Mouse (Mus musculus) hindbrain, embryonic 13.5 days (tissue): ENCODE measurements at regions not wholly inside any gene's neighbourhood (a gene's known extent, or its start where the extent isn't known, plus 50 kb on each side); places are given as distances from the start of the nearest gene placed in this dataset.

Experiments
- ATAC-seq: fragments of 200-750 bp; cut with Nextera tagmentation; 2 replicates; pipeline ENCODE4 v1.8.0; 2017; ENCODE audit warnings: moderate TSS enrichment; ENCODE audit not compliant: low FRiP score
- H3K27ac ChIP-seq: fragments of 300-500 bp; sonication (generic); 2 replicates; pipeline ENCODE4 v1.5.1; 2015; ENCODE audit warnings: inconsistent platforms, mild to moderate bottlenecking, moderate library complexity
- H3K27me3 ChIP-seq: fragments of 300-500 bp; sonication (generic); 2 replicates; pipeline ENCODE4 v1.6.1; 2015; ENCODE audit warnings: mild to moderate bottlenecking, inconsistent platforms
- H3K36me3 ChIP-seq: fragments of 300-500 bp; sonication (generic); 2 replicates; pipeline ENCODE4 v1.6.1; 2015; ENCODE audit warnings: mild to moderate bottlenecking, inconsistent platforms
- H3K4me1 ChIP-seq: fragments of 300-500 bp; sonication (generic); replicated peaks from 2 replicates; pipeline ENCODE4 v1.6.1; 2015; ENCODE audit warnings: inconsistent platforms
- H3K4me2 ChIP-seq: fragments of 300-500 bp; sonication (generic); 2 replicates; pipeline ENCODE4 v1.6.1; 2015; ENCODE audit warnings: inconsistent platforms, mild to moderate bottlenecking, moderate library complexity
- H3K4me3 ChIP-seq: fragments of 300-500 bp; sonication (generic); 2 replicates; pipeline ENCODE4 v1.5.1; 2015; ENCODE audit warnings: mild to moderate bottlenecking, inconsistent platforms
- H3K9ac ChIP-seq: fragments of 300-500 bp; sonication (generic); 2 replicates; pipeline ENCODE4 v1.6.1; 2015; ENCODE audit warnings: mild to moderate bottlenecking, inconsistent platforms
- H3K9me3 ChIP-seq: fragments of 300-500 bp; sonication (generic); 2 replicates; pipeline ENCODE4 v1.6.1; 2016; ENCODE audit warnings: inconsistent platforms
- WGBS: fragments of 180-500 bp; shearing (Covaris S2); methylation state at CpG from one replicate; pipeline ENCODE4 v1.1.7; 2015; 5-methylcytosine and 5-hydroxymethylcytosine counted together

GRCm38 (mm10) chr8:91872278-91873115 lies 70.6 kb upstream of the Irx3 start:
- Histone ChIP-seq H3K36me3 (no peaks in the 10 kb centered on the region), H3K4me1 (peaks cover 31% of the 10 kb centered on the region), H3K4me3 (0 out of 2 replicates have a peak overlapping the region, but pooled peaks have one; percentile 24), H3K27ac (peak overlapping the region; percentile 20; the same call in 1 of the 2 replicates), H3K4me2 (peak overlapping the region; percentile 51), H3K9me3 (no peaks in the 10 kb centered on the region), H3K27me3 (peaks cover 71% of the 10 kb centered on the region), H3K9ac (peak overlapping the region; percentile 58)
- 5% methylated on average over 29 of the region's 29 CpGs for WGBS
- ATAC-seq, result peak; percentile 81

GRCm38 (mm10) chr8:91867069-91867468 lies 65.2 kb upstream of the Irx3 start:
- Histone ChIP-seq H3K27me3 (peaks cover 61% of the 10 kb centered on the region), H3K9ac (no peak overlapping the region), H3K9me3 (no peaks in the 10 kb centered on the region), H3K4me3 (no peak overlapping the region), H3K27ac (no peak overlapping the region), H3K4me1 (peaks cover 23% of the 10 kb centered on the region), H3K36me3 (no peaks in the 10 kb centered on the region), H3K4me2 (no peak overlapping the region)
- 16% methylated on average over 7 of the region's 7 CpGs for WGBS
- no peak for ATAC-seq

- no peak overlapping the region for H3K4me3 ChIP-seq
- no peak overlapping the region for H3K27ac ChIP-seq
- H3K4me1 ChIP-seq, result peaks cover 20% of the 10 kb centered on the region
- H3K36me3 ChIP-seq, result no peaks in the 10 kb centered on the region
- H3K27me3 ChIP-seq, result peaks cover 68% of the 10 kb centered on the region
- H3K4me2 ChIP-seq, result no peak overlapping the region
- no peak for ATAC-seq
- H3K9me3 ChIP-seq, result no peaks in the 10 kb centered on the region
- H3K9ac ChIP-seq, result no peak overlapping the region
- WGBS, result 39% methylated on average over 7 of the region's 7 CpGs
Observed at GRCm38 (mm10) chr8:91866076-91866475, 64.2 kb upstream of the Irx3 start.

- WGBS, result 11% methylated on average over 10 of the region's 10 CpGs
- no peak overlapping the region for H3K27ac ChIP-seq
- ATAC-seq, result no peak
Observed at GRCm38 (mm10) chr8:91865361-91865760, 63.5 kb upstream of the Irx3 start.

GRCm38 (mm10) chr8:91863505-91863904 lies 61.6 kb upstream of the Irx3 start:
- Histone ChIP-seq H3K4me1 (peaks cover 20% of the 10 kb centered on the region), H3K9me3 (no peaks in the 10 kb centered on the region), H3K4me2 (no peak overlapping the region), H3K4me3 (no peak overlapping the region), H3K36me3 (no peaks in the 10 kb centered on the region), H3K27ac (no peak overlapping the region), H3K9ac (no peak overlapping the region), H3K27me3 (peaks cover 59% of the 10 kb centered on the region)
- ATAC-seq, result no peak
- WGBS, result 31% methylated on average over 4 of the region's 4 CpGs

More at GRCm38 (mm10) chr8:91865361-91865760, 63.5 kb upstream of the Irx3 start:
- no peak overlapping the region for H3K9ac ChIP-seq
- no peaks in the 10 kb centered on the region for H3K36me3 ChIP-seq
- no peak overlapping the region for H3K4me2 ChIP-seq
- no peaks in the 10 kb centered on the region for H3K9me3 ChIP-seq
- H3K27me3 ChIP-seq, result peaks cover 66% of the 10 kb centered on the region
- peaks cover 20% of the 10 kb centered on the region for H3K4me1 ChIP-seq
- H3K4me3 ChIP-seq, result no peak overlapping the region

GRCm38 (mm10) chr8:91855881-91856280 lies 54.0 kb upstream of the Irx3 start:
- Histone ChIP-seq H3K27me3 (peaks cover 52% of the 10 kb centered on the region), H3K4me1 (no peaks in the 10 kb centered on the region; the same call in 1 of the 2 replicates), H3K4me2 (no peak overlapping the region), H3K9ac (no peak overlapping the region), H3K9me3 (no peaks in the 10 kb centered on the region), H3K27ac (no peak overlapping the region), H3K36me3 (no peaks in the 10 kb centered on the region), H3K4me3 (no peak overlapping the region)
- no peak for ATAC-seq
- 39% methylated on average over 14 of the region's 14 CpGs for whole genome bisulfite sequencing

GRCm38 (mm10) chr8:91854369-91854768 lies 52.5 kb upstream of the Irx3 start:
- Histone ChIP-seq H3K4me3 (no peak overlapping the region), H3K27me3 (peaks cover 47% of the 10 kb centered on the region), H3K36me3 (no peaks in the 10 kb centered on the region), H3K4me1 (no peaks in the 10 kb centered on the region; the same call in 1 of the 2 replicates), H3K27ac (no peak overlapping the region), H3K4me2 (no peak overlapping the region), H3K9me3 (no peaks in the 10 kb centered on the region), H3K9ac (no peak overlapping the region)
- 61% methylated on average over 4 of the region's 4 CpGs for WGBS
- no peak for ATAC-seq

- Histone ChIP-seq H3K27me3 (peaks cover 44% of the 10 kb centered on the region), H3K9ac (no peak overlapping the region), H3K27ac (no peak overlapping the region), H3K4me1 (no peaks in the 10 kb centered on the region; the same call in 1 of the 2 replicates), H3K4me3 (no peak overlapping the region), H3K9me3 (no peaks in the 10 kb centered on the region), H3K36me3 (no peaks in the 10 kb centered on the region), H3K4me2 (no peak overlapping the region)
- WGBS, result 26% methylated on average over 2 of the region's 2 CpGs
- ATAC-seq, result no peak
Observed at GRCm38 (mm10) chr8:91853803-91854202, 51.9 kb upstream of the Irx3 start.

- ATAC-seq, result no peak
- WGBS, result 53% methylated on average over 4 of the region's 4 CpGs
- Histone ChIP-seq H3K9me3 (no peaks in the 10 kb centered on the region), H3K4me1 (no peaks in the 10 kb centered on the region; the same call in 1 of the 2 replicates), H3K4me3 (no peak overlapping the region), H3K27me3 (peaks cover 49% of the 10 kb centered on the region), H3K9ac (no peak overlapping the region), H3K36me3 (no peaks in the 10 kb centered on the region), H3K4me2 (no peak overlapping the region), H3K27ac (no peak overlapping the region)
Observed at GRCm38 (mm10) chr8:91853336-91853735, 51.5 kb upstream of the Irx3 start.
